Mouse (Mus musculus): ENCODE data around the gene Gm18336. TPM values are rescaled to one million over a fixed set of nuclear protein-coding genes. Genes with fewer than 3 reads are reported as not detected.
A peak's percentile ranks its signal among the peaks of the same experiment; 100 is the strongest.
"Not testable (repeated sequence)": the region's sequence is repeated elsewhere in the genome, so short reads cannot be mapped to it uniquely, and the experiment has no call there.

Gm18336 gene
- not detected in 2 replicates for polyA plus RNA-seq (2014; fragmentation: Nextera tagmentation; extraction: Ambion mirVana)

DNA sequence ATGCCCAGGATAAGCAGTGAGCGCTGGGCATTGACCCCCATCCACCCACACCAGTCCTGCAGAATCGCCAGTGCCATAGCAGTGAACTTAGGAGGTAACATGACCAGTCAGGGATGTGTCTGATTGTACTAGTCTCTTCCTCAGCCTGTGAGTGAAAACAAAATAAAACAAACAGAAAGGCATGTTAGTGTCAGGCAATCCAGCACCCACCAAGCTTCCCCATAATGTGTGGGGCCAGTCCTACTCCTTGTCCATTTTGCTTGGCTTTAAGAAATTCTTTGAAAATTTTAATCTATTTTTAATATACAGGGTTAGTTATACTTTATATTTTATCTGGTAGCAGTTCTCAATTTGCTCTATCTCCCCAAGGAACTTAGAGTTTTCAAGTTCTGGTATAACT is at the start of gene Gm18336:
Gene Gm18336 (minus strand): TSS at position 101 of the 400 bp plus-strand sequence.
- not testable (repeated sequence) for H3K36me3 ChIP-seq (ENCODE audit: control insufficient read depth, insufficient read depth, low read length); H3K27ac ChIP-seq (replicated peaks in 1 of 2; ENCODE audit: control insufficient read depth in 1 of 2, insufficient read depth in 1 of 2, low read depth in 2 of 2, low read length in 2 of 2); ATAC-seq (ENCODE audit: insufficient number of reproducible peaks, insufficient read depth, low FRiP score, low read depth); H3K4me2 ChIP-seq (ENCODE audit: low read length); H3K9ac ChIP-seq (ENCODE audit: low read length); H3K4me1 ChIP-seq (ENCODE audit: control insufficient read depth in 2 of 2, insufficient read depth in 2 of 2, low read length in 2 of 2); H3K4me3 ChIP-seq (ENCODE audit: control insufficient read depth in 1 of 2, insufficient read depth in 1 of 2, low read depth in 1 of 2, low read length in 2 of 2); H3K9me3 ChIP-seq (ENCODE audit: control insufficient read depth, low read length); H3K27me3 ChIP-seq (ENCODE audit: control insufficient read depth, insufficient read depth, low read length)
- 58% methylated on average over 2 of the region's 2 CpGs for WGBS

DNA sequence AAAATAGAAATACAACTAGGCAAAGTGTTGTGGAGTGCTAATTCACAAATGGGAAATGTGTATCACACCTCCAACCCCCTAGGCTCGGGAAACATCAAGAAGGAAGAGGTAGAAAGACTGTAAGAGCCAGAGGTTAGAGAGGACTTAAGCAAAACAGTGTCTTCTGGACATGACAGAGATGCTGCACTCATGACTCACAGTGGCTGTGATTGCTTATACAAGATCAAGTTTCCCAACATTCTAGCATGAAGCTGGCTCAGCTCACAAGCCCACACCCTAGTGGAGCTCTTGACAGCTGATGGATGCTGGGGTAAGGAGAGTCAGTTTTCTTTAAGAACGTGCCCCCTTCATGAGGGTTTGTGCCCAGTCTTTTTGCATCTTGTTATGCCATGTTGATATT is 42.9 kb upstream of the Gm18336 start:
- H3K9me3 ChIP-seq (ENCODE audit: control insufficient read depth, low read length) = no peaks in the 10 kb centered on the region
- no peaks in the 10 kb centered on the region for H3K4me1 ChIP-seq (ENCODE audit: control insufficient read depth in 2 of 2, insufficient read depth in 2 of 2, low read length in 2 of 2)
- H3K27ac ChIP-seq (replicated peaks in 1 of 2; ENCODE audit: control insufficient read depth in 1 of 2, insufficient read depth in 1 of 2, low read depth in 2 of 2, low read length in 2 of 2) = no peak overlapping the region
- ATAC-seq (ENCODE audit: insufficient number of reproducible peaks, insufficient read depth, low FRiP score, low read depth) = no peak
- H3K9ac ChIP-seq (ENCODE audit: low read length) = no peak overlapping the region
- no peaks in the 10 kb centered on the region for H3K27me3 ChIP-seq (ENCODE audit: control insufficient read depth, insufficient read depth, low read length)
- peaks cover 10% of the 10 kb centered on the region; the same call in 1 of the 2 replicates for H3K36me3 ChIP-seq (ENCODE audit: control insufficient read depth, insufficient read depth, low read length)
- WGBS = 56% methylated on average over 2 of the region's 2 CpGs
- H3K4me2 ChIP-seq (ENCODE audit: low read length) = no peak overlapping the region
- no peak overlapping the region for H3K4me3 ChIP-seq (ENCODE audit: control insufficient read depth in 1 of 2, insufficient read depth in 1 of 2, low read depth in 1 of 2, low read length in 2 of 2)

DNA sequence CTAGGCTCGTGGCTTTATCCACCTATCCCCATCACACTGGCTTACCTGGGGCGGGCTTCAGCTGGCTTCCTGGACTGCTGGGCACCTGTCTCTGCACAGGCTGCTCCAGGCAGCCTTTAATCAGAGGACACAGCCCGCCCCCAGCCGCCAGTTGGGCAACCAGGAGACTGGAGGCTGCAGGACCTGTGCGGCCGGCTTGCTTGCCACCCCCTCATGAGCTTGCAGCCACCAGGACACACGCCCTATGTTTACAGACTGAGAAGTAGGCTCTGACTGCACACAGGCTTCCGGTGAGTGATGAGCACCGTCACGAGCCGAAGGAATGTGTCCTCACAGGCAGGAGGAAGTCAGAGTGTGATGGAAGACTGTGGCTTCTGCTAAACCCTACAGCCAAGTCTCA is 36.7 kb upstream of the Gm18336 start, which contains the start of gene Trex2:
Gene Trex2 (minus strand): TSS at position 93 of the 400 bp plus-strand sequence.
- Histone ChIP-seq H3K27ac (replicated peaks in 1 of 2; ENCODE audit: control insufficient read depth in 1 of 2, insufficient read depth in 1 of 2, low read depth in 2 of 2, low read length in 2 of 2) (no peak within 1 kb of the TSS), H3K4me1 (ENCODE audit: control insufficient read depth in 2 of 2, insufficient read depth in 2 of 2, low read length in 2 of 2) (no peaks in the 10 kb centered on the region), H3K4me3 (ENCODE audit: control insufficient read depth in 1 of 2, insufficient read depth in 1 of 2, low read depth in 1 of 2, low read length in 2 of 2) (no peak within 1 kb of the TSS), H3K4me2 (ENCODE audit: low read length) (no peak within 1 kb of the TSS), H3K9me3 (ENCODE audit: control insufficient read depth, low read length) (no peaks in the 10 kb centered on the region), H3K36me3 (ENCODE audit: control insufficient read depth, insufficient read depth, low read length) (no peaks in the 10 kb centered on the region), H3K27me3 (ENCODE audit: control insufficient read depth, insufficient read depth, low read length) (no peaks in the 10 kb centered on the region), H3K9ac (ENCODE audit: low read length) (no peak within 1 kb of the TSS)
- WGBS = 77% methylated on average over 11 of the region's 11 CpGs
- no peak for ATAC-seq (ENCODE audit: insufficient number of reproducible peaks, insufficient read depth, low FRiP score, low read depth)

DNA sequence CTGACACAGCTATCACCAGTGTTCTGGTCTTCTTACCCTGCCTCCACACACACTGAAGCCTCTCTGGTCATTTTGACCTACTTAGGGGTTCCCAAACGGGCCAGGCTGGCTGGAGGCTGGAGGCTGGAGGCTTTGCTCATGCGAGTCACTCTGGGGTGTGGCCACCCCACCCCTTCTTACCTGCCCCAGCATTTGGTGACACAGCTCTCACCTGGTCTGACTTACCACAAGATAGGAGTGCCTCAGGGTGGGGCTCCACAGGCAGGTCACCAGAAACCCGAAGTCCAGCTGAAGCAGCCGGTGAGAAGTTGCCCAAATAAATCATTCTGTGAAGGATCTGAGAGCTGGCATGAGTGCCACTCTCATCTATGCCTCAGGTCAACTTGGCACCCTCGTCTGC is 34.3 kb upstream of the Gm18336 start:
- Histone ChIP-seq H3K36me3 (ENCODE audit: control insufficient read depth, insufficient read depth, low read length) (no peaks in the 10 kb centered on the region), H3K9ac (ENCODE audit: low read length) (no peak overlapping the region), H3K4me1 (ENCODE audit: control insufficient read depth in 2 of 2, insufficient read depth in 2 of 2, low read length in 2 of 2) (no peaks in the 10 kb centered on the region), H3K27me3 (ENCODE audit: control insufficient read depth, insufficient read depth, low read length) (no peaks in the 10 kb centered on the region), H3K27ac (replicated peaks in 1 of 2; ENCODE audit: control insufficient read depth in 1 of 2, insufficient read depth in 1 of 2, low read depth in 2 of 2, low read length in 2 of 2) (no peak overlapping the region), H3K4me2 (ENCODE audit: low read length) (no peak overlapping the region), H3K9me3 (ENCODE audit: control insufficient read depth, low read length) (no peaks in the 10 kb centered on the region), H3K4me3 (ENCODE audit: control insufficient read depth in 1 of 2, insufficient read depth in 1 of 2, low read depth in 1 of 2, low read length in 2 of 2) (no peak overlapping the region)
- 67% methylated on average over 5 of the region's 5 CpGs for WGBS
- no peak for ATAC-seq (ENCODE audit: insufficient number of reproducible peaks, insufficient read depth, low FRiP score, low read depth)

DNA sequence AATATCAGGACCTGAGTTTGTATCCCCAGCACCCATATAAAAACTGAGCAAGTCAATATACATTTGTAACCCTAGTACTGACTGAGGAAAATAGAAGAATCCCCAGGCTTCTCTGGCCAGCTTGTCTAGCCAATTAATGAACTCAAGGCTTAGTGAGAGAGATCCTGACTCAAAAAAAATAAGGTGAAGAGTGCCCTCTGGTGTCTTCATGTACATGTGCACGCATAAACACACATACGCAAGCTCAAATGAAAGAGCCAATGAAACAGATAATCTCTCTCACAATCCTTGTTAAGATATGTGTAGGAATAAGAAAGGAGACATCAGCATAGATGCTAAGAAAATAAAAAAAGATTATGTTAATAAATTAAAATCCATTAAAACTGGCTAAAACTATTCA is 31.5 kb upstream of the Gm18336 start:
- Histone ChIP-seq H3K9ac (ENCODE audit: low read length) (no peak overlapping the region), H3K4me3 (ENCODE audit: control insufficient read depth in 1 of 2, insufficient read depth in 1 of 2, low read depth in 1 of 2, low read length in 2 of 2) (no peak overlapping the region), H3K36me3 (ENCODE audit: control insufficient read depth, insufficient read depth, low read length) (no peaks in the 10 kb centered on the region), H3K9me3 (ENCODE audit: control insufficient read depth, low read length) (no peaks in the 10 kb centered on the region), H3K27me3 (ENCODE audit: control insufficient read depth, insufficient read depth, low read length) (no peaks in the 10 kb centered on the region), H3K4me2 (ENCODE audit: low read length) (no peak overlapping the region), H3K27ac (replicated peaks in 1 of 2; ENCODE audit: control insufficient read depth in 1 of 2, insufficient read depth in 1 of 2, low read depth in 2 of 2, low read length in 2 of 2) (no peak overlapping the region), H3K4me1 (ENCODE audit: control insufficient read depth in 2 of 2, insufficient read depth in 2 of 2, low read length in 2 of 2) (no peaks in the 10 kb centered on the region)
- 71% methylated on average over 2 of the region's 2 CpGs for WGBS
- no peak for ATAC-seq (ENCODE audit: insufficient number of reproducible peaks, insufficient read depth, low FRiP score, low read depth)

DNA sequence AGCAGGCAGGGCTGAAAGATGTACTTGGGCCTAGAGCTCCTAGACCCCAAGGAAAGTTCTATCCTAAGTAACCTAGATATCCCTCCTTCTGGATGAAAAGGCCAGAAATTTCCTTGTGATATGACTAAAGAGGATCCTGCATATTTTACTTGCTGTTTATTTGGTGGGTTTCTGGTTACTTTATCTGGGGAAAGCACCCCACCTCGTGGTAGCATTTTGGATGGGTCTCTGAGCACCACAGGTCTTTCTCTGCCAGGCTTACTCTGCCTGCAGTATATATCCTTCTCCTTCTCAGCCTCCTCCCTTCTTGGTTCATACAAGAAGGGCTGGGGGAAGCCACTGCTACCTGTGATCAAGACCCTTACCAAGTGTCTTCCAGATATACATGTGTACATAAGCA is 14.2 kb upstream of the Gm18336 start:
- peaks cover 4% of the 10 kb centered on the region; the same call in 1 of the 2 replicates for H3K27me3 ChIP-seq (ENCODE audit: control insufficient read depth, insufficient read depth, low read length)
- H3K36me3 ChIP-seq (ENCODE audit: control insufficient read depth, insufficient read depth, low read length) = no peaks in the 10 kb centered on the region
- H3K27ac ChIP-seq (replicated peaks in 1 of 2; ENCODE audit: control insufficient read depth in 1 of 2, insufficient read depth in 1 of 2, low read depth in 2 of 2, low read length in 2 of 2) = no peak overlapping the region
- no peak overlapping the region for H3K4me2 ChIP-seq (ENCODE audit: low read length)
- peaks cover 0 to 2% of the 10 kb centered on the region in 2 experiments; a peak in 1 of 4 replicates for H3K4me1 ChIP-seq (ENCODE audit: control insufficient read depth in 2 of 2, insufficient read depth in 2 of 2, low read length in 2 of 2)
- no peaks in the 10 kb centered on the region for H3K9me3 ChIP-seq (ENCODE audit: control insufficient read depth, low read length)
- ATAC-seq (ENCODE audit: insufficient number of reproducible peaks, insufficient read depth, low FRiP score, low read depth) = no peak
- WGBS = 31% methylated on average over 1 of the region's 1 CpGs
- no peak overlapping the region for H3K4me3 ChIP-seq (ENCODE audit: control insufficient read depth in 1 of 2, insufficient read depth in 1 of 2, low read depth in 1 of 2, low read length in 2 of 2)
- H3K9ac ChIP-seq (ENCODE audit: low read length) = no peak overlapping the region

DNA sequence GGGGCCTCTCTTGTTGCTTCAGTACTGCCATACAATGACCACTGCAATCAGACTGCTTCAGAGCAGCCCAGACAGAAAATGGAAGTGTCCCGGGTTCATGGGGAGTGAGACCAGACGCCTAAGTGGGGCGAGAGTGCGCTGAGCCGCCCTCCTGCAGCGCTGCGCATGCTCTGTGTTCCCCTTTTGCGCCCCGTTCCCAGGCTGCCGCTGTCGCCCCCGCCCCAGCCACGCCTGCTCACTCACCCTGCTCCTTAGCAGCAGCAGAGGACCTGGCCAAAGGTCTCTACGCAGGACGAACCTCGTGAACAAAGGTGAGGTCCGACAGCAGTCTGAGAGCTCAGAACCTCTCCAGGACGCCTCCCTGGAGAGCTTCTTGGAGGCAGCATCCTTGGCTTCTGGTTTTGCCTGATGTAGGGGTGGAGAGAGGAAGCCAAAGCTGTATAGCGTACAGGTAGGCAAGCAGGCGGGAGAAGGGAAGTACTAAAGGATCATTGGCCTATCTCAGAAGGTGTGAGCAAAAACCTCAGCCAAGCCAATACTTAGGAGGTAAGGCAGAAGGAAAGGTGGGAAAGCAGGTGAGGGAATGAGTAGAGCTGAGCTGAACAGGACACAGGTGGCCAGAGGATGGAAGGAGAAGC is 12.5 kb upstream of the Gm18336 start, which contains the start of gene Zfp92:
Gene Zfp92 (plus strand): TSS at position 217 of the 638 bp plus-strand sequence.
- Histone ChIP-seq H3K27me3 (ENCODE audit: control insufficient read depth, insufficient read depth, low read length) (peaks cover 4% of the 10 kb centered on the region; the same call in 1 of the 2 replicates), H3K4me2 (ENCODE audit: low read length) (peak within 1 kb of the TSS; percentile 63), H3K4me3 (ENCODE audit: control insufficient read depth in 1 of 2, insufficient read depth in 1 of 2, low read depth in 1 of 2, low read length in 2 of 2) (peak within 1 kb of the TSS; percentile 21 to 36), H3K4me1 (ENCODE audit: control insufficient read depth in 2 of 2, insufficient read depth in 2 of 2, low read length in 2 of 2) (peaks cover 0 to 2% of the 10 kb centered on the region in 2 experiments; a peak in 1 of 4 replicates), H3K9me3 (ENCODE audit: control insufficient read depth, low read length) (no peaks in the 10 kb centered on the region), H3K9ac (ENCODE audit: low read length) (no peak within 1 kb of the TSS; the same call in 1 of the 2 replicates), H3K27ac (replicated peaks in 1 of 2; ENCODE audit: control insufficient read depth in 1 of 2, insufficient read depth in 1 of 2, low read depth in 2 of 2, low read length in 2 of 2) (no peak within 1 kb of the TSS), H3K36me3 (ENCODE audit: control insufficient read depth, insufficient read depth, low read length) (no peaks in the 10 kb centered on the region)
- no peak for ATAC-seq (ENCODE audit: insufficient number of reproducible peaks, insufficient read depth, low FRiP score, low read depth)
- 17% methylated on average over 20 of the region's 20 CpGs for WGBS

DNA sequence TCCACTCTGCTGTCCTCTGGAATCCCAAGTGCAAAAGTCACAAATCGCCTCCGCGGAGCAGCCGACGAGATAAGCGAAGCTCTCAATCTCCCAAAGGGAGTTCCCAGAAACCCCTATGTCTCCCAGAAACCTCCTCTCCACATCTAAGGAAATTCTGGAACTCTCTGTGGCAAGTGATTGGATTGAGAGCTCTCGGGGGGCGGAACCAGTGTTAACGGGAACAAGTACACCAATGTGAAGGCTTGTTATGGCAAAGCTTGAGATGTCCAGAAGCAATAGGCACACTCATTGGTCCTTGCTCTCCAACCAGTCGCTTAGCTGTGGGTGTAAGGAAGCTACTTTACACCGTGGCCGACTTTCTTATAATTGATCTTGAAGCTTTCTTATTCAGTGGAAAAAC is 3.1 kb upstream of the Gm18336 start:
- H3K9me3 ChIP-seq (ENCODE audit: control insufficient read depth, low read length) = no peaks in the 10 kb centered on the region
- no peaks in the 10 kb centered on the region for H3K36me3 ChIP-seq (ENCODE audit: control insufficient read depth, insufficient read depth, low read length)
- no peak for ATAC-seq (ENCODE audit: insufficient number of reproducible peaks, insufficient read depth, low FRiP score, low read depth)
- H3K4me2 ChIP-seq (ENCODE audit: low read length) = no peak overlapping the region
- H3K27me3 ChIP-seq (ENCODE audit: control insufficient read depth, insufficient read depth, low read length) = no peaks in the 10 kb centered on the region
- H3K27ac ChIP-seq (replicated peaks in 1 of 2; ENCODE audit: control insufficient read depth in 1 of 2, insufficient read depth in 1 of 2, low read depth in 2 of 2, low read length in 2 of 2) = no peak overlapping the region
- no peaks in the 10 kb centered on the region for H3K4me1 ChIP-seq (ENCODE audit: control insufficient read depth in 2 of 2, insufficient read depth in 2 of 2, low read length in 2 of 2)
- H3K4me3 ChIP-seq (ENCODE audit: control insufficient read depth in 1 of 2, insufficient read depth in 1 of 2, low read depth in 1 of 2, low read length in 2 of 2) = no peak overlapping the region
- WGBS = 92% methylated on average over 12 of the region's 12 CpGs
- H3K9ac ChIP-seq (ENCODE audit: low read length) = no peak overlapping the region

All from heart, embryonic 14.5 days (tissue).